Mouse (Mus musculus) heart, postnatal 0 days (tissue): ENCODE data around the gene Arhgdia. TPM values are rescaled to one million over a fixed set of nuclear protein-coding genes. Genes with fewer than 3 reads are reported as not detected.

ENCODE experiments used
- ATAC-seq: fragments of 200-750 bp; cut with Nextera tagmentation; 2 replicates; pipeline ENCODE4 v1.8.0; 2017; ENCODE audit warnings: low read depth, moderate number of reproducible peaks, moderate library complexity; ENCODE audit not compliant: insufficient read depth
- DNase-seq: peaks from one replicate; pipeline ENCODE4 v3.0.0-alpha.2; 2016; ENCODE audit warnings: low spot score
- H3K27ac ChIP-seq: fragments of 300-500 bp; sonication (generic); 2 replicates; pipeline ENCODE4 v1.5.1; 2014; ENCODE audit warnings: low read depth, mild to moderate bottlenecking
- H3K27me3 ChIP-seq: fragments of 300-500 bp; sonication (generic); 2 replicates; pipeline ENCODE4 v1.6.1; 2014; ENCODE audit warnings: low read length, mixed read lengths; ENCODE audit not compliant: control insufficient read depth, insufficient read depth
- H3K36me3 ChIP-seq: fragments of 300-500 bp; sonication (generic); replicated peaks from 2 replicates; pipeline ENCODE4 v1.6.1; 2014; ENCODE audit warnings: low read length, mixed read lengths; ENCODE audit not compliant: control insufficient read depth, insufficient read depth
- H3K4me1 ChIP-seq: fragments of 300-500 bp; sonication (generic); 2 replicates; pipeline ENCODE4 v1.6.1; 2014; ENCODE audit warnings: antibody characterized with exemption; ENCODE audit not compliant: control insufficient read depth, insufficient read depth
- H3K4me2 ChIP-seq: fragments of 300-500 bp; sonication (generic); 2 replicates; pipeline ENCODE4 v1.6.1; 2014; ENCODE audit warnings: low read depth, mild to moderate bottlenecking, low read length, moderate library complexity
- H3K4me3 ChIP-seq: fragments of 300-500 bp; sonication (generic); 2 replicates; pipeline ENCODE4 v1.5.1; 2014; ENCODE audit warnings: low read depth, low read length
- H3K9ac ChIP-seq: fragments of 300-500 bp; sonication (generic); replicated peaks from 2 replicates; pipeline ENCODE4 v1.6.1; 2014; ENCODE audit warnings: low read depth, low read length, mixed read lengths
- H3K9me3 ChIP-seq: fragments of 300-500 bp; sonication (generic); replicated peaks from 2 replicates; pipeline ENCODE4 v1.6.1; 2016; ENCODE audit warnings: low read length; ENCODE audit not compliant: control insufficient read depth
- CTCF ChIP-seq: IDR thresholded peaks from 2 replicates; pipeline ENCODE4 v1.5.1; 2016; ENCODE audit warnings: antibody characterized with exemption, control low read depth, low read depth
- EP300 ChIP-seq: IDR thresholded peaks from 2 replicates; pipeline ENCODE4 v1.6.1; 2016; ENCODE audit warnings: antibody characterized with exemption, low read depth
- WGBS: fragments of 180-500 bp; shearing (Covaris S2); extraction: QIAGEN DNeasy Blood & Tissue Kit; methylation state at CpG from one replicate; pipeline ENCODE4 v1.1.7; 2014; 5-methylcytosine and 5-hydroxymethylcytosine counted together
- polyA plus RNA-seq: library from polyadenylated mRNA; unstranded; fragments of >200 nt; fragmentation: Nextera tagmentation; extraction: Ambion mirVana; gene quantifications from 2 replicates; pipeline ENCODE4 v1.2.1, GENCODE M21; 2015
- total RNA-seq: library from RNA; depleted of rRNA; stranded (reverse); fragments of >200 nt; gene quantifications from 2 replicates; pipeline ENCODE4 v1.2.3, GENCODE M21; 2014; ENCODE audit warnings: low replicate concordance

Gene Arhgdia
- total and polyA plus RNA-seq, 2 experiments from 2014 or later: 231 to 245 TPM

- H3K36me3 ChIP-seq: peaks cover 31% of the 10 kb centered on the region
- ATAC-seq: no peak
- TF ChIP-seq CTCF (peak; percentile 83), EP300 (no peak)
- no peaks in the 10 kb centered on the region for H3K9me3 ChIP-seq
- DNase-seq: no peak
- H3K9ac ChIP-seq: no peak overlapping the region
- WGBS: 38% methylated on average over 15 of the region's 15 CpGs
- H3K27ac ChIP-seq: 0 out of 2 replicates have a peak overlapping the region, but pooled peaks have one; percentile 91
- peak overlapping the region; percentile 69 for H3K4me3 ChIP-seq
- H3K4me2 ChIP-seq: peak overlapping the region; percentile 90
- H3K27me3 ChIP-seq: no peaks in the 10 kb centered on the region
- peaks cover 27% of the 10 kb centered on the region for H3K4me1 ChIP-seq
Observed at GRCm38 (mm10) chr11:120579316-120580107, 1.9 kb downstream of the Arhgdia start.

DNA sequence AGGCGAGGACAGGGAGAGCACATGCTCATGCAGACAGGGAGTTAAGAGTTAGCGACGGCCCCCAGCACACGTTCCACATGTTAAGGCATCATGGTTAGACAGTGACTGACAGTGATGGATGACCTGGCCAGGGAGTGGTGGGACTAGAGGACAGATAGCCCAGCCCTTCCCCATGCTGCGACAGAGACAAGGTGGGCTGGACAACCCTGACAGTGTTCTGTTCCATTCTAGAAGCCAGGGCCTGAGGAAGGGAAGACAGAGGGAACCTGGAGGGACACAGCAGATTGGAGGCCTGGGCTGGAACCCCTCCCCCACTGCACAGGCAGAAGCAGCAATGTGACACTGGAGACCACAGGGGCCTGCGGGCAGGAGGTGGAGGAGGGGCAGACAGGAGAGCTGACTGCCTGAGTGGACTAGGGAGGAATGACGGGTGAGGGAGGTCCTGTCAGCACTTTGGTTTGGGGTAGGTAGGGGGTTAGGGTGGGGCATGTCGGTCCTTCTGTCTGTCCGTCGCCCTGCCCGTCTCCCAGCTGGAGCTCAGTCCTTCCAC lies 2.7 kb downstream of the Arhgdia start:
- Histone ChIP-seq H3K36me3 (peaks cover 28% of the 10 kb centered on the region), H3K9ac (no peak overlapping the region), H3K4me1 (peaks cover 34% of the 10 kb centered on the region), H3K27me3 (no peaks in the 10 kb centered on the region), H3K9me3 (no peaks in the 10 kb centered on the region), H3K4me3 (no peak overlapping the region), H3K27ac (no peak overlapping the region), H3K4me2 (no peak overlapping the region)
- no peak for ATAC-seq
- TF ChIP-seq CTCF (no peak), EP300 (no peak)
- 69% methylated on average over 8 of the region's 11 CpGs for WGBS
- no peak for DNase-seq

DNA sequence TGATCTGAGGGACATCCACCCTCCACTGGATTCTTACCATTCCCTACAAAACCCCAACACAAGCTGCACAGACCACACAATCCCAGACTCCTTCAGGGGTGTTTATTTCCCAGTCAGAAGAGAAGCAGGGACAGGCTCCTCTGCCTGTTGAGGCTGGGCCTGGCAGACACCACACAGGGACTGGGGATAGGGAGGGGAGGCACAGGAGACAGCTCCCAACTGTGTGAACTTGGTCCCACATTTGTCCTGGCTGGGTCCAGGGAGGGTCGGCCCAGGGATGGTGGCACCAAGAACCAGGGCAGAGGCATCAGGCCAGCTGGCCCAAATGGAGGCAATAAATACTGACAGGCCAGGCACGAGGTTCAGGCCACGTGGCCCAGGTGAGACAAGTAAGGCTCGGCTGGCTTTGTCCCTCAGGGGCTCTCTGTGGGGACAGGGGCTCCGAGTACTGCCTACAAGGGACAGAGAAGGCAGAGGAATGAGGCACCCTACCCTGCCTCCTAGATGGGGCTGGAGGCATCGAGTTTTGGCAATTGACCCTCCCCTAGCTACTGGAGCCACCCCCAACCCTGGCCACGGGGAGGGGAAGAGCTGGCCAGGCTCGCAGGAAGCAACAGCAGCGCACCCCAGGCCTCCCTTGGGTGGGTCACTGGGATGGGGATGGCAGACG lies 3.3 kb downstream of the Arhgdia start:
- DNase-seq: no peak
- no peaks in the 10 kb centered on the region for H3K27me3 ChIP-seq
- H3K36me3 ChIP-seq: peaks cover 27% of the 10 kb centered on the region
- no peaks in the 10 kb centered on the region for H3K9me3 ChIP-seq
- 81% methylated on average over 10 of the region's 10 CpGs for WGBS
- peaks cover 35% of the 10 kb centered on the region for H3K4me1 ChIP-seq
- H3K4me2 ChIP-seq: no peak overlapping the region
- no peak overlapping the region for H3K4me3 ChIP-seq
- H3K9ac ChIP-seq: no peak overlapping the region
- H3K27ac ChIP-seq: no peak overlapping the region
- no peak for ATAC-seq
- TF ChIP-seq EP300 (no peak), CTCF (no peak)

GRCm38 (mm10) chr11:120577211-120578023 lies 4.0 kb downstream of the Arhgdia start:
- DNase-seq (no peak), ATAC-seq (no peak)
- Histone ChIP-seq H3K4me3 (no peak overlapping the region), H3K4me2 (no peak overlapping the region), H3K27me3 (no peaks in the 10 kb centered on the region), H3K27ac (no peak overlapping the region), H3K36me3 (peaks cover 27% of the 10 kb centered on the region), H3K9me3 (no peaks in the 10 kb centered on the region), H3K9ac (no peak overlapping the region), H3K4me1 (peaks cover 35% of the 10 kb centered on the region)
- WGBS: 83% methylated on average over 7 of the region's 7 CpGs
- TF ChIP-seq EP300: no peak
- peak; percentile 56 for TF ChIP-seq CTCF

- WGBS: 79% methylated on average over 3 of the region's 3 CpGs
- Histone ChIP-seq H3K9ac (no peak overlapping the region; the same call in 1 of the 2 replicates), H3K27ac (no peak overlapping the region), H3K9me3 (no peaks in the 10 kb centered on the region), H3K4me2 (no peak overlapping the region), H3K27me3 (no peaks in the 10 kb centered on the region), H3K4me1 (peaks cover 34% of the 10 kb centered on the region), H3K4me3 (no peak overlapping the region), H3K36me3 (peaks cover 27% of the 10 kb centered on the region)
- DNase-seq (no peak), ATAC-seq (no peak)
- TF ChIP-seq CTCF: no peak
- TF ChIP-seq EP300: no peak
Observed at GRCm38 (mm10) chr11:120576365-120576981, 5.0 kb downstream of the Arhgdia start.
